Mouse (Mus musculus): ENCODE measurements around the gene Reck.
A peak's percentile ranks its signal among the peaks of the same experiment; 100 is the strongest.

Gene Reck

GRCm38 (mm10) chr4:43875160-43875918, at the start of gene Reck:
TSS of gene Reck (plus strand) at chr4:43875530.
- peak; percentile 81 to 85 for DNase-seq

- DNase-seq: no peak
These were observed 46.5 kb upstream of the Reck start for GRCm38 (mm10) chr4:43828806-43829205.

- no peak for DNase-seq
These were observed 43.3 kb upstream of the Reck start for GRCm38 (mm10) chr4:43832031-43832430.

- no peak for DNase-seq
These were observed 41.6 kb upstream of the Reck start for GRCm38 (mm10) chr4:43833752-43834151.

- DNase-seq: no peak
These were observed 40.6 kb upstream of the Reck start for GRCm38 (mm10) chr4:43834749-43835148.

- no peak for DNase-seq
These were observed 37.0 kb upstream of the Reck start for GRCm38 (mm10) chr4:43838326-43838725.

DNA sequence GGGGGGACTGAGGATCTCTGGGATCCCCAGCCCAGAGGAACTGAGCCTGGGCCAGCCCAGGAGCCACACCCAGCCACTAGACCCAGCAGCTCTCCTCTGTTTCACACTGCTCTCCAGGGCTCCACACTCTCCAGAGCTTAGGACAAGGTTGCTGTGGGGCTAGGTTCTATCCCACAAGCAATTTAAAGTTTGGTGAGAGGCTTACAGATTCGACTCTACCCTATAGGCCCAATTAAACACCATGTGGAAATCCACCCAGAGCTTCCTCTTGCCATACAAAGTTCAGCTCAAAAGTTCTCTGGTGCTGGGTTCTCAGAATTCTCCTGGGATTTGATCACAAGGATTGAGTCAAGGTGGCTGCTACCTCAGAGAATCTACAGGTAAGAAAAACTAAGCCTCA, 35.2 kb upstream of the Reck start, which contains the start of gene Olfr157:
TSS of gene Olfr157 (minus strand) at position 101 of the 400 bp plus-strand sequence.
- no peak for DNase-seq

DNA sequence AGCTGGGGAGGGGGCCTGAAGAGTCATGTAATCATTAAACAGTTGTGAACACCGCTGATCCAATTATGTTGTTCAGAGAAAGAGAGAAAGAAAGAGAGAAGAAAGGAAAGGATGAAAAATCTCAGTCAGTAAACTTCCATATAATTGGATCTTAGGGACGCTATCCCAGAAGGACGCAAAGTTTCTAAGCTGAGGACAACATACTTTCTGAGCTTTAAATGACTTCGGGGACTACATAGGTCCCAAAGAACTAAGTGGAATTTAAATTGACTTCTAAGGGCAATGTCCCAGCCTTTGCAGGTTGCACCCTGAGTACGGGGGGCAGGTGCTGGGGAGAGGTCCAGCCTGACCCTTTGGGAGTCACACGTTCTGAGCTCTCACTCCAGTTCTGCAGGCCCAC, 24.1 kb upstream of the Reck start, which contains the start of gene Olfr155:
TSS of gene Olfr155 (plus strand) at position 301 of the 400 bp plus-strand sequence.
- DNase-seq: no peak

GRCm38 (mm10) chr4:43854101-43854500, 21.2 kb upstream of the Reck start:
- DNase-seq: no peak

DNA sequence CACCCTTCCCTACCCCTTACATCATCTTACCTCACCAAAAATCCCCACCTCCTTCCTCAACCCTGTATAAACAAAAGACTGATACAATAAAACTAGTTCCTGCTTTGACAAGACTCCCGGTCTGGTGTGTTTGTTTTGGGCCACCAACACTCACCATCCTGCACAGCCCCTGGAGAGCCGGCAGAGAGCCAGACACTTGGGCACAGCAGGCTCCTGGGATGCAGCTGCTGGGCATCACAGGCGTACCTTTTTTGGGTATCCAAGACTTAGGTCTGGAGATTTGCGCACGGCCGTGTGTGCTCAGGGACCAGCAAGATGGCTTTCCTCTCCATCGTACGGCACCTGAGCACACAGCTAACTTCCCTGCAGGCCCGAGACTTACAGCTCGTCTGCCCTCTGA, 15.4 kb upstream of the Reck start:
- DNase-seq: no peak

- peak; percentile 40 to 48 for DNase-seq
These were observed 14.4 kb upstream of the Reck start for GRCm38 (mm10) chr4:43860744-43861519.

DNA sequence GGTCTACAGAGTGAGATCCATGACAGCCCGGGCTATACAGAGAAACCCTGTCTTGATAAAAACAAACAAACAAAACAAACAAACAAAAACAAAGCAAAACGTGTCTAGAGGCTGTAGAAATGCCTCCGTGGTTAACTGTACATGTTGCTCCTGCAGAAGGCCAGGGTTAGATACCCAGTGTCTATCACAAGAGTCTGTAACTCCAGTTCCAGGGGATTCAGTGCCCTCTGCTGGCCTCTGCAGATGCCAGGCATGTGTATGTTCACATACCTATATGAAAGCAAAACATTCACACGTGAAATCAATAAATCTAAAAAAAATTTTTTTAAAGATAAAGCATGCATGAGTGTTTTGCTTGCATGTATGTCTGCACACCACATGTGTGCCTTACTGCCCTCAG, 12.0 kb upstream of the Reck start:
- DNase-seq: no peak

DNA sequence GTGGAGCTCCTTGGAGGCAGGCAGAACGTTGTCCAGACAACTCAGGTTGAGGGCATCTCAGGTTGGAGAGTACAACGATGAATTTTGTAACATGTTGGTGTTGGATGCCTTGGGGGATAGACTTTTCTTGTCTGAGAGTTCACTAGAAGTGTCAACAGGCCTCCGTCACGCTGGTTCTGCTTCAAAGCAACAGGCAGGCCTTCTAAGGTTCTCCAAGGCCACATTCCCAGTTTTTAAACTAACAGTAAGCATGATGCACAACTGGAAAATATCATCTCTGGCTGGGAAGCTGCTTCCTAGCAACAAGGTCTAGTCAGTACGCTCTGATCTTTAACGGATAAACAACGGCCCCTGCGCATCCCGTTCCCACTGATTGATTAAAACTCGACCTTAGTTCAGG, 5.5 kb upstream of the Reck start:
- DNase-seq: no peak

DNA sequence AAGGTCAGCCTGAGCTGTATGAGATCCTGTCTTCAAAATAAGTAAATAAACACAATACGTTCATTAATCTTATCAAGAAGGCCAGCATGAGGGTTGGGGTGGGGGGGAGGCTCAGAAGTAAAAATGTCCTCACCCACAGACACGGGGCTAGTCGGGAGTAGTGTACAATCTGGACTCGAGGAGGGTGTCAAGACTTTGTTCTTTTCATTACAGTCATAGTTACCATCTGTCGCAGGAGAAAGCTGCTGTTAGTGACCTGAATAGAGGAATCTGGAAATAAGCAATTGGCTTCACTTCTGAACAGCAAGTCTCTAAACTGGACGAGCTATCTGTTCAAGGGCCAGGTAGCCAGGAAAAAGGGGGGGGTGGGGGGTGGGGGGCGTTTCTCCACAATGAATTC, 829 bp upstream of the Reck start:
- DNase-seq: no peak

DNA sequence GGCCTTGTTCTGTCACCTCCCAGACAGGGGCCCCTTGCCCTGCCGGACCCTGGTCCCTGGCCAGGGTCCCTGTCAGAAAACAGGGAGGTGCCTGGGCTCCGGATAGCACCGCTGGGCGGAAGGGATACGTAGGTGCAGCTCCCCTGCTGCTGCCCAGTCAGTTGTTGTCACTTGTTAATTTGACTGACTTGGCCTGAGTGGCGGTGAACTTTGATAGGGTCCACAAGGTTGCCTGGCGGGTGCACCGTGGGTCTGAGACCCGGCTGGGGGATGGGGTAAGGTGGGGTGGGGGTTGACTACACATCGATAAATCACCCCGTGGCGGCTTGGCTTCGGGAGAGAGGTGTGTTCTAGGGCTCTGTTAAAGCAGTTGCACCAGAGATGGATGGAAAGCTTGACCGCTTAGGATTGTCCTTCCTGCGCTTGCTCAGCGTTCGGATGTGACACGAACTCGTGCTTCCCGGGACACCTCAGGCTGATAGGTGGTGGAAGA, 635 bp downstream of the Reck start:
- no peak for DNase-seq

DNA sequence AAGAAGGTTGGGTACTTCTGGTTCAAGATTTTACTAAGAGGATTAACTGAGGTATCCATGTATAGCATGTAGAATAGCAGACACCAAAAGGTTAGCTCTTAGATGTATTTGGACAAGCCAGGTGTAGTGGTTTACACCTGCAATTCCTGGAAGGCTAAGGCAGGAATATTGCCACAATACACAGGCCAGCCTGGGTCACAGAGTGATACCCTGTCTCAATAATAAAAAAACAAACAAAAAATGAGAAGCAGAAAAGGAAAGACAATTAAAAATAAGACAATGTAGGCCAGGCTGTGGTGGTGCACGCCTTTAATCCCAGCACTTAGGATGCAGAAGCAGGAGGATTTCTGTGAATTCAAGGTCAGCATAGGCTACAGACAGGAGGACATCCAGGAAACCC, 1.9 kb downstream of the Reck start:
- DNase-seq: no peak

- no peak for DNase-seq
These were observed 2.9 kb downstream of the Reck start for GRCm38 (mm10) chr4:43878121-43878776.

DNA sequence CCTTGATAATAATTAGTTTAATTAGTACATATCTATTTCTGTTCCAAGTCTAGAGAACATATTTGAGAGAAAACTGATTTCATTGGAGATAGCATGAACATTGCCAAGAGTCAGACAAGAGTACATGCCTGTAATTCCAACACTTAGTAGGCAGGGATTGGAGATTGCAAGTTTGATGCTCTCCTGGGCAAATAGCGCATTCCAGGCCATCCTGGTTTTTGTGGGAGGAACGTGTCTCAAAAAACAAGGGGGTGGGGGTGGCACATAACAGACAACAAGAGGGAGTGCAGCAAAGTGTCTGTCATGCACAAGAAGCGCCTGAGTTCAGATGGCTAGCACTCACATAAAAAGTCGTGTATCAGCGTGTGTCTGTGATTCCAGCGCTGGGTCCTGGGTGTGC, 4.2 kb downstream of the Reck start:
- no peak for DNase-seq

DNA sequence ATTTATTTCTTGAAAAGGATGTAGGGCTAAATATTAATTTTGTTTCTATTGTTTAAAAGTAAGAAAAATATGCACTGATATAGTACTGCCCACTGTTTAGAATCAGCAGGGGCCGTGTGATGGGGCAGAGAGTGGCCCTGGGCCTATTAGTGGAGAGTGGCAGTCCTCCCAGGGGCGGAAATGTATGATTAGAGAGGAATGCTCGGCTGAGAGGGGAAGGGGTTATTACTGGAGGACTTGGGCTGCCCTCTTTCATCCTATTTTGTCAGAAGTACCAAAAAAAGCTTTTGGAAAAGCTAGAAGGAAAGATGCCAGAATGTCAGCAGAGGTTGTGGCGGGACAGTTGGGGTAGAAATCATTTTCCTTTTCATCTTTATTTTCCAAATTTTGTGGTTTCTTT, 8.9 kb downstream of the Reck start:
- DNase-seq: no peak

- DNase-seq: no peak
These were observed 15.9 kb downstream of the Reck start for GRCm38 (mm10) chr4:43891247-43891646.

GRCm38 (mm10) chr4:43897209-43897608, 21.9 kb downstream of the Reck start:
- no peak for DNase-seq

- no peak for DNase-seq
These were observed 23.9 kb downstream of the Reck start for GRCm38 (mm10) chr4:43899197-43899596.

DNA sequence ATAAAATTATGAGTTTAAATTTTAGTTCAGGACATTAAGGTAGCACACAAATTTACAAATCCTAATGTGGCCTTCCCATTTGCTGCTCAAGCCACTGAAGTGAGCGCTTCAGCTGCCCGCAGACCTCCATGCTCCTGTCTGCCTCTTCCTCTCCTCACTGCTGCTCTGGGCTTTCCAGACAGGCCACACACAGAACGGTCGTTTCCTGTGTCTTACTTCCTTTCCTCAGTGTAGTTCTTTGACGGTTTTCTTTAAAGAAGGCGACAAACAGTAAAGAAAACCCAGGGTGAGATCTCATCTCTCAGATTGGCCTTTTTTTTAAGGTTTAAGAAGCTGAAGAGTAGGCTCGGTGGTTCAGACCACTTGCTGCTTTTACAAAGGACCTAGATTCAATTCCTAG, 28.4 kb downstream of the Reck start:
- peak; percentile 32 to 46 for DNase-seq
